Mouse (Mus musculus) frontal cortex, adult 2 months (tissue): Measurements from ENCODE around the gene Olfr561. TPM values are rescaled to one million over a fixed set of nuclear protein-coding genes. Genes with fewer than 3 reads are reported as not detected.

ENCODE experiments used
- DNase-seq, 2 experiments: peaks; one replicate each; pipeline ENCODE4 v3.0.0; 2022; ENCODE audit warnings: low spot score in 1 of 2; ENCODE audit errors: extremely low spot score in 1 of 2
- polyA plus RNA-seq: library from polyadenylated mRNA; depleted of rRNA; stranded (reverse); fragments of >200 nt; gene quantifications from 2 replicates; pipeline ENCODE4 v1.2.3, GENCODE M21; 2012; rRNA removed

Olfr561 gene
- not detected in 2 replicates for polyA plus RNA-seq

DNA sequence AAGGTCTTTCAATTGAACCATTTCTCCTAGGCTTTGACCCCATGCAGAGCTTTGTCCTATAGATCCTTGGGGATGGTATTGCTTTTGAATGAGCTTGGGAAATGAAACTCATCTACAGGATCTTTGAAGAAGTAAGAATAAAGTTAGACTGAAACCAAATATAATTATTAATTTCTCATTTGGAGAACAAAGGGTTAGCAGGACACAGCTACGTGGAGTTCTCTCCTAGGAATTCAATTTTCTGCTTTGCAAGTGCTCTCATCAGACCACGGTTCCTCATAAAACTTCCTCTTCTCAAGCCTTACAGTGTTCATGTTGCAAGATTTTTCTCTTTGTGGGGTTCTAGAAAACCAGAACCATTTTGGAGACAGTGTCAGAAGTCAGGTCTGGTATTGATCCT is at the start of gene Olfr561:
Gene Olfr561 (plus strand): TSS at position 301 of the 400 bp plus-strand sequence.
- no peak for DNase-seq

DNA sequence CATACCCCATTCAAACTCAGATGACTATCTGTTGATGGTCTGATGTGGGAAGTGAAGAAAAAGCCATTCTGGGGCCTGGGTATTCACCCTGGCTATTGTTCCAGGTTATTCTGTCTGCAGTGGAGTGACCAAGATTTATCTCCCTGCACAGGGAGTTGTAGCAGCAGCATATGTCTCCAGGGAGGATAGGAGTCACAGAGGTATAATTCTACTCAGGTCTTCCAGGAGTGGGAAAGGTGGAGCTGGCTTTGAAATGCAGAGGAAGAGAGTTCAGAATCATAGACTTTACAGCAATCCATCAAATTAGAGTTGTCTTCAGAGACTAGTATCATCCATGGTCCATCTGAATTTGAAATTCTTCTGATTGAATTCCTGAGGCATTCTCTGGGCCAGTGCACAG is 43.6 kb upstream of the Olfr561 start, which contains the start of gene Olfr559:
Gene Olfr559 (minus strand): TSS at position 101 of the 400 bp plus-strand sequence.
- DNase-seq: no peak

DNA sequence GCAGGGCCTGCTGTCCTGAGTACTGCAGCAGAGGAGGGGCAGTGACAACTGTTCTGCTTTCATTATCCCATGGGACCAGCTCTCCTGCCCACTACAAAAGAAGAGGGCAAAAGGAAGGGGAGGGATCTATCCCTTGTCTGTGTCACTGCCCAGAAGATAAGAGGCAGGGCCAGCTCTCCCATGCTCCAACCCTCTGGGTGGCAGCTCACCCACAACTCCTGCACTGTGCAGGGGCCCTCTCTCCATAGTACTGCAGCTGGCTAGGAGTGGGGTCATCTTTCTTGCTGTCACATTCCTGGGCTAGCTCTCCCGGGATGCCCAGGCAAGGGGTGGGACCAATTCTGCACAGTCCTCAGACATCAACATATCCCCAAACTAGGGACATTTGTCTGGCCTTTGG is 37.2 kb upstream of the Olfr561 start:
- DNase-seq: no peak

DNA sequence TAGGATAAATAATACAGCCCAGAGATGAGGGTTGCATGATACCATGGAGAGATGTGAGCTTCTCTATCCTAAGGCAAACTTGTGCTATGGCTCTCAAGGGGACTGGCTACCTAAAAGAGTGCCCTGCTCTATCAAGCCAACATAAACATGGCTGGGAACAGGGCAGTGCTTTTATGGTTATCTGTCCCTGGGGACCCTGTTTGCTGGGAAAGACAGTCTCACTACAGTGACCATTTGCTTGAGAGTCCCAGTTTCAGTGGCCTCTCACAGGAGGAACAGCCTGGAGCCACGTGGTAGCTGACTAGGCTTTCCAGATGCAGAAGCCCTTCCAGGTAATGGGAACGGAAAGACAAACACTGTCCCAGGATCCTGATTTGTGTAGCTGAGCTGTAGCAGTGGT is 33.3 kb upstream of the Olfr561 start:
- no peak for DNase-seq

DNA sequence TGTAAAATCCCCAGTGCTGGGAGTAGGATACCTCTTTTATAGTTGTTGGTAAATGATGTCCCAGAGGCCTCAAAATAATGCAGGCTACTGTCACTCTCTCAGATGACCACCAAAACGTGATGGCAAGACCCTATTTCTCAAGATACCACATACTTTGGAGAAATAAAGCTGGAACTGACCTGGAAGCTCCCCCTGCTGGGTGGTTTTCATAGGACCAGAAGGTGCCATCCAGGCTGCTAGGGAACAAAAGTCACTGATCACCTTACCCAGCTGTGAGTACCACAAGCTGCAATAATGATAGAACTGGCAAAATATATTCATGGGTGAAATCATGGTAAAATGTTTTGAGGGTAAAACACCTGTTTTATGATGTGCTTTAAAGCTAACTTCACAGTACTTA is 18.9 kb upstream of the Olfr561 start:
- DNase-seq: peak in 1 of 2 experiments; percentile 1

DNA sequence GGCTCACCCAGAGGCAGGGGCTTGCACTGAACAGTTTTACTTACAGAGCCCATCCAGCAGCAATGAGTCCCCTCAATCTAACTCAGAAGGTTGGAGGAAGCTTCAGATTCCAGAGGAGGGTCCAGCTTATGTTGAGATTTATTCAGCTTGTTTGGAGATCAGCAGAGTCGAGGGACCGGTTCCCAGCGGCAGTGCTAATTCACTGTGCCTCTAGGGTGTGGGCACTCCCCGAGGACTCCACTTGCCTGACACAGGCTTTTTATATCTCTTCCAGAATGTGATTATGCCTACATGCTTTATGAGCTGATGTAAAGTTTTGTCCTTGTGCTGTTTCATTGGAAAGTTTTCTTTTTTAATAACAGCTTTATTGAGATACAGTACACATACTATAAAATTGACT is 11.8 kb upstream of the Olfr561 start, which contains the start of the genes Olfr560 and Olfr78:
Gene Olfr560 (minus strand): TSS at position 101 of the 400 bp plus-strand sequence.
Gene Olfr78 (minus strand): TSS at position 206 of the 400 bp plus-strand sequence.
- DNase-seq: no peak

DNA sequence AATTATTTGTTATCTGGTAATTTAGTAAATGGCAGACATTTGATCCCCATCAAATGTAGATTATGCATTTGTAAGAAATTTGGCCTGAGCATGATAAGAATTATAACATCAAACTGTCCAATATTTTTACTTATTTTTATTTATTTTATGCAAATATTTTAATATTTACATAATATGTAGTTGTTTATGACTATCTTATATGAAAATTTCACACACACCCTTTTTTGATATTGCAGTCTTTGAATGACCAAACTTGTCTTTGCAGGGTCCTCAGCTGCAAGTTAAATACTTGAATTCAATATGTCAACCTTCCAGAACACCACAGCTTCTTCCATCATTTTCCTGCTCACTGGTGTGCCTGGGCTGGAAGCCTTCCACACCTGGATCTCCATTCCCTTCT is 32.2 kb downstream of the Olfr561 start, which contains the start of gene Olfr564:
Gene Olfr564 (plus strand): TSS at position 301 of the 400 bp plus-strand sequence.
- DNase-seq: no peak

Other genes with a start within 250 kb of the Olfr561 start
- gene Olfr547, start 236.5 kb upstream of the Olfr561 start, polyA plus RNA-seq: not detected in 2 replicates
- not detected in 2 replicates for gene Olfr548-ps1, start 230.3 kb upstream of the Olfr561 start, polyA plus RNA-seq
- gene Olfr549, start 221.4 kb upstream of the Olfr561 start, polyA plus RNA-seq: 0.08 TPM in 1 of 2 replicates, not detected in the other
- 2.3 and 2.8 TPM in 2 replicates for gene Trim21, start 205.7 kb upstream of the Olfr561 start, polyA plus RNA-seq
- 0.04 TPM in 1 of 2 replicates, not detected in the other for gene Olfr550, start 199.8 kb upstream of the Olfr561 start, polyA plus RNA-seq
- not detected in 2 replicates for gene Olfr551, start 179.3 kb upstream of the Olfr561 start, polyA plus RNA-seq
- gene Olfr552, start 173.5 kb upstream of the Olfr561 start, polyA plus RNA-seq: not detected in 2 replicates
- not detected in 2 replicates for gene Olfr553, start 153.0 kb upstream of the Olfr561 start, polyA plus RNA-seq
- not detected in 2 replicates for gene Olfr554, start 132.8 kb upstream of the Olfr561 start, polyA plus RNA-seq
- gene Olfr555, start 112.4 kb upstream of the Olfr561 start, polyA plus RNA-seq: not detected in 2 replicates
- not detected in 2 replicates for gene Olfr556, start 106.3 kb upstream of the Olfr561 start, polyA plus RNA-seq
- 16.2 and 16.3 TPM in 2 replicates for gene Trim68, start 83.9 kb upstream of the Olfr561 start, polyA plus RNA-seq
- gene Olfr557, start 75.3 kb upstream of the Olfr561 start, polyA plus RNA-seq: not detected in 2 replicates
- gene Olfr558, start 69.0 kb upstream of the Olfr561 start, polyA plus RNA-seq: 0.67 and 0.68 TPM in 2 replicates
- not detected in 2 replicates for gene Olfr33, start 52.2 kb upstream of the Olfr561 start, polyA plus RNA-seq
- not detected in 2 replicates for gene Olfr559, start 43.7 kb upstream of the Olfr561 start, polyA plus RNA-seq
- gene Olfr560, start 11.9 kb upstream of the Olfr561 start, polyA plus RNA-seq: 0.14 and 0.21 TPM in 2 replicates
- gene Olfr78, start 11.8 kb upstream of the Olfr561 start, polyA plus RNA-seq: 4.4 and 5.7 TPM in 2 replicates
- gene Olfr564, start 32.3 kb downstream of the Olfr561 start, polyA plus RNA-seq: not detected in 2 replicates
- gene Olfr566, start 87.5 kb downstream of the Olfr561 start, polyA plus RNA-seq: 0.11 TPM in 1 of 2 replicates, not detected in the other
- gene Olfr568, start 105.9 kb downstream of the Olfr561 start, polyA plus RNA-seq: not detected in 2 replicates
- not detected in 2 replicates for gene Olfr569, start 119.7 kb downstream of the Olfr561 start, polyA plus RNA-seq
- gene Olfr570, start 123.4 kb downstream of the Olfr561 start, polyA plus RNA-seq: not detected in 2 replicates
- not detected in 2 replicates for gene Olfr571, start 146.3 kb downstream of the Olfr561 start, polyA plus RNA-seq
- gene Olfr572, start 153.2 kb downstream of the Olfr561 start, polyA plus RNA-seq: not detected in 2 replicates
- not detected in 2 replicates for gene Olfr573-ps1, start 171.4 kb downstream of the Olfr561 start, polyA plus RNA-seq
- gene Olfr574, start 177.2 kb downstream of the Olfr561 start, polyA plus RNA-seq: not detected in 2 replicates
- not detected in 2 replicates for gene Olfr575, start 187.6 kb downstream of the Olfr561 start, polyA plus RNA-seq
- gene Olfr576, start 191.4 kb downstream of the Olfr561 start, polyA plus RNA-seq: not detected in 2 replicates
- not detected in 2 replicates for gene Olfr577, start 204.7 kb downstream of the Olfr561 start, polyA plus RNA-seq
- not detected in 2 replicates for gene Olfr578, start 218.1 kb downstream of the Olfr561 start, polyA plus RNA-seq